Mouse (Mus musculus) cortical plate, adult 2 months (tissue): ENCODE measurements around the gene Asxl1.

ENCODE experiments used
- CTCF ChIP-seq: fragments of 200-500 bp; IDR thresholded peaks from 2 replicates; pipeline ENCODE4 v1.5.1; 2011; ENCODE audit warnings: mild to moderate bottlenecking, control low read depth, low read length; ENCODE audit not compliant: insufficient read depth; ENCODE audit errors: extremely low read depth
- POLR2A ChIP-seq: fragments of 200-500 bp; IDR thresholded peaks from 2 replicates; pipeline ENCODE4 v1.6.1; 2011; ENCODE audit warnings: mild to moderate bottlenecking, low read length, control low read depth; ENCODE audit not compliant: insufficient read depth; ENCODE audit errors: extremely low read depth

DNA sequence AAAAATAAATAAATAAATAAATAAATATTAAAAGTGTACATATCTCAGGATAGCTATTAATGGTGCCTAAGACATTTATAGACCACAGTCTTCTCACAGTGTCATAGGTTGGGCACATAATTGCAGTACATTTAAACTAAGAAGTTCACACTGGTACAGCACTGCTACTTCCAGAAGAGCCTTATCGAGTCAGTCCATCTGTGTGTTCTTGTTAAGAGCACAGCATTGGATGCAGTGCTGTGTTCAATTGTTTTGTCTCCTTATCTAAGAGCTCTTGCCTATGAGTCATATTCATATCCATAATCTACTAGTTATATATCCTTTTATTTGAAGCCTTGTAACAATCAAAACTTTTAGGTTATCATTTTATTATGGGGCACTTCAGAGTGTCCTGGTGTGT is 34.9 kb downstream of the Asxl1 start:
- TF ChIP-seq POLR2A (no peak), CTCF (no peak)
